Mouse (Mus musculus) adrenal gland, adult (tissue): ENCODE data around the gene Rsad2.

ENCODE experiments used
- DNase-seq, 2 experiments: peaks; one replicate each; pipeline ENCODE4 v3.0.0; 2022 to 2023; ENCODE audit warnings: low spot score in 1 of 2; ENCODE audit not compliant: inconsistent age in 2 of 2

Gene Rsad2

GRCm38 (mm10) chr12:26403372-26404125 lies 52.7 kb downstream of the Rsad2 start:
- peak; percentile 45 to 79 for DNase-seq

GRCm38 (mm10) chr12:26401696-26402470 lies 54.4 kb downstream of the Rsad2 start:
- peak in 1 of 2 experiments; percentile 77 for DNase-seq

- DNase-seq = peak in 1 of 2 experiments; percentile 43
These were observed 55.0 kb downstream of the Rsad2 start for GRCm38 (mm10) chr12:26401254-26401653.

GRCm38 (mm10) chr12:26400762-26401161 lies 55.5 kb downstream of the Rsad2 start:
- DNase-seq = no peak

- DNase-seq = no peak
These were observed 56.9 kb downstream of the Rsad2 start for GRCm38 (mm10) chr12:26399391-26399790.

- DNase-seq = peak in 1 of 2 experiments; percentile 70
These were observed 57.7 kb downstream of the Rsad2 start for GRCm38 (mm10) chr12:26398597-26398996.

GRCm38 (mm10) chr12:26394485-26395470 lies 61.5 kb downstream of the Rsad2 start:
- no peak for DNase-seq

- no peak for DNase-seq
These were observed 63.0 kb downstream of the Rsad2 start for GRCm38 (mm10) chr12:26393291-26393690.
